Mouse (Mus musculus): ENCODE measurements around the gene Ltc4s. TPM values are rescaled to one million over a fixed set of nuclear protein-coding genes. Genes with fewer than 3 reads are reported as not detected.

Ltc4s gene
- polyA plus RNA-seq, 1 experiment from 2014 or later = 1.2 TPM

- Histone ChIP-seq H3K9me3 (ENCODE audit: control insufficient read depth, low read length) (no peaks in the 10 kb centered on the region), H3K27me3 (ENCODE audit: control insufficient read depth, insufficient read depth, low read length) (peaks cover 16% of the 10 kb centered on the region), H3K27ac (ENCODE audit: low read depth, low read length) (no peak overlapping the region), H3K4me1 (ENCODE audit: control insufficient read depth, insufficient read depth, low read length) (0 out of 2 replicates have a peak, but pooled peaks cover 2% of the 10 kb centered on the region), H3K4me2 (ENCODE audit: low read depth) (no peak overlapping the region), H3K4me3 (ENCODE audit: low read depth, low read length) (no peak overlapping the region), H3K36me3 (ENCODE audit: control insufficient read depth, insufficient read depth, low read length) (no peaks in the 10 kb centered on the region), H3K9ac (ENCODE audit: low read length) (no peak overlapping the region)
- 85% methylated on average over 7 of the region's 7 CpGs for WGBS
- ATAC-seq (ENCODE audit: insufficient read depth, low FRiP score, low TSS enrichment) = no peak
- DNase-seq (ENCODE audit: low spot score) = no peak
These were observed 2.0 kb upstream of the Ltc4s start for GRCm38 (mm10) chr11:50240235-50240911.

- no peaks in the 10 kb centered on the region for H3K9me3 ChIP-seq (ENCODE audit: control insufficient read depth, low read length)
- H3K9ac ChIP-seq (ENCODE audit: low read length) = no peak overlapping the region
- DNase-seq (ENCODE audit: low spot score) = no peak
- 0 out of 2 replicates have a peak, but pooled peaks cover 2% of the 10 kb centered on the region for H3K36me3 ChIP-seq (ENCODE audit: control insufficient read depth, insufficient read depth, low read length)
- ATAC-seq (ENCODE audit: insufficient read depth, low FRiP score, low TSS enrichment) = no peak
- WGBS = 92% methylated on average over 9 of the region's 9 CpGs
- 0 out of 2 replicates have a peak, but pooled peaks cover 2% of the 10 kb centered on the region for H3K4me1 ChIP-seq (ENCODE audit: control insufficient read depth, insufficient read depth, low read length)
- no peak overlapping the region for H3K4me2 ChIP-seq (ENCODE audit: low read depth)
- peaks cover 16% of the 10 kb centered on the region for H3K27me3 ChIP-seq (ENCODE audit: control insufficient read depth, insufficient read depth, low read length)
- H3K4me3 ChIP-seq (ENCODE audit: low read depth, low read length) = no peak overlapping the region
- H3K27ac ChIP-seq (ENCODE audit: low read depth, low read length) = no peak overlapping the region
These were observed 690 bp upstream of the Ltc4s start for GRCm38 (mm10) chr11:50238821-50239791.

DNA sequence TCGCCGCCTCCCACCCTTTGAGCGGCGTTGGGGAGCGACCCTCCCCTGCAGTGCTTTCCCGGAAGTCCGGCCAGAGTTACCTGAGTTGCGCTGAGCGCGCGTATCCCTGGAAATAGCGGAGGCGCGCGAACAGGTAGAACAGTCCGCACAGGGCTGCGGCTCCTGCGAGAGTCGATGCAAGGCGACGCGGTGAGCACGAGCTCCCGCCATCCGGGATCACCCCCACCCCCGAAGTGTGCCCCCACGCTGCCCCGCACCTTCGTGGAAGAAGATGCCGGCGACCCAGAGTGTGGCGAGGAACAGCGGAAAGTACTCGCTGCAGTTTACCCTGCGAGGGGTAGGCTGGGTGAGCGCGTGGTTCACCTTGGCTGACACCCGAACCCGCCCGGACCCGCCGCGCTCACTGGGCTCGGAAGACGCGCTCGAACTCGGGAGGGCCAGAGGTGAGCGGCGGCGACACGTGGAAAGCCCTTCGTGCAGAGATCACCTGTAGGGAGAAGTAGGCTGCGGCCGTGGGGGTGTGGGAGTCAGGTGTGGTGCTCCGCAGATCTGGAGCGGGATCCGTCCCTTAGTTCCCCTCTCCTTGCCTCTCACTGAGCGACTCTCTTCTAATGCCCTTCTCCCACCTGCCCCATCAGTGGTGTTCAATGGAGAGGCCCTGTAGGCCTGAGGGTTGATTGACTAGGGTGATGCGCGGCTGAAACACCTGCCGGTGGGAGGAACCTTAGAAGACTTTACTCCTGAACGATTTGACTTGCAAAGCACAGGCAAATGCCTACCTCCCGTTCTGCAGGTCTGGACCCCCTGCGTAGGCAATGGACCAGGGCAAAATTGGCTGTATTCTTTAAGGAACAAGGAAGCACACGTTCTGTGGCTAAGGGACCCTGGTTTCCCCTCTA lies 1.2 kb downstream of the Ltc4s start:
- DNase-seq (ENCODE audit: low spot score) (no peak), ATAC-seq (ENCODE audit: insufficient read depth, low FRiP score, low TSS enrichment) (0 out of 2 replicates have a peak, but pooled peaks have one; percentile 7)
- Histone ChIP-seq H3K36me3 (ENCODE audit: control insufficient read depth, insufficient read depth, low read length) (peaks cover 4% of the 10 kb centered on the region; the same call in 1 of the 2 replicates), H3K27me3 (ENCODE audit: control insufficient read depth, insufficient read depth, low read length) (peaks cover 16% of the 10 kb centered on the region), H3K4me1 (ENCODE audit: control insufficient read depth, insufficient read depth, low read length) (0 out of 2 replicates have a peak, but pooled peaks cover 2% of the 10 kb centered on the region), H3K9ac (ENCODE audit: low read length) (peak overlapping the region; percentile 20; the same call in 1 of the 2 replicates), H3K27ac (ENCODE audit: low read depth, low read length) (no peak overlapping the region), H3K4me2 (ENCODE audit: low read depth) (peak overlapping the region; percentile 83), H3K9me3 (ENCODE audit: control insufficient read depth, low read length) (no peaks in the 10 kb centered on the region), H3K4me3 (ENCODE audit: low read depth, low read length) (peak overlapping the region; percentile 42)
- 1% methylated on average over 65 of the region's 66 CpGs for WGBS

GRCm38 (mm10) chr11:50236540-50236936 lies 1.9 kb downstream of the Ltc4s start:
- H3K9ac ChIP-seq (ENCODE audit: low read length) = peak overlapping the region; percentile 20
- peaks cover 4% of the 10 kb centered on the region; the same call in 1 of the 2 replicates for H3K36me3 ChIP-seq (ENCODE audit: control insufficient read depth, insufficient read depth, low read length)
- H3K27me3 ChIP-seq (ENCODE audit: control insufficient read depth, insufficient read depth, low read length) = peaks cover 16% of the 10 kb centered on the region
- DNase-seq (ENCODE audit: low spot score) (peak; percentile 88), ATAC-seq (ENCODE audit: insufficient read depth, low FRiP score, low TSS enrichment) (peak; percentile 88)
- H3K9me3 ChIP-seq (ENCODE audit: control insufficient read depth, low read length) = no peaks in the 10 kb centered on the region
- H3K4me1 ChIP-seq (ENCODE audit: control insufficient read depth, insufficient read depth, low read length) = 0 out of 2 replicates have a peak, but pooled peaks cover 2% of the 10 kb centered on the region
- H3K27ac ChIP-seq (ENCODE audit: low read depth, low read length) = no peak overlapping the region
- peak overlapping the region; percentile 42 for H3K4me3 ChIP-seq (ENCODE audit: low read depth, low read length)
- WGBS = under 1% methylated on average over 25 of the region's 27 CpGs
- peak overlapping the region; percentile 83 for H3K4me2 ChIP-seq (ENCODE audit: low read depth)

DNA sequence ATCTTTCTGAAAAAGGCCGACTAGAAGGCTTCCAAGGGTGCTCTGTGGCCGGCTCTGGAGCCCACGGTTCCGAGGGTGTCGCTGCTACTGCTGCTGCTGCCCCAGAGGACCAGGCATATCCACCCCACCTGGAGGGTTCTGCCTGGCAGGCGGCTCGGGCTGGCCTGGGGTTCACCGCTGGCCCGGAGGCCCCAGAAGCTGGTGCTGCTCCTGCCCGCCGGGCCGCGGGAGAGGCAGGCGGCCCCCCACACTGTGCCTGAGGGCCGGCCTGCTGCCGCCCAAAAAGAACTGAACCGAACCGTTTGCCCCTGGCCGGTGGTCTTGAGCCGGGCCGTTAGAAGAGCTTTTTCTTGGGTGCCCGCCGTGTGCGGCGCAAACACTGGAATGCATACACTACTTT lies 3.8 kb downstream of the Ltc4s start:
- WGBS = 94% methylated on average over 25 of the region's 25 CpGs
- DNase-seq (ENCODE audit: low spot score) (no peak), ATAC-seq (ENCODE audit: insufficient read depth, low FRiP score, low TSS enrichment) (no peak)
- Histone ChIP-seq H3K27ac (ENCODE audit: low read depth, low read length) (no peak overlapping the region), H3K9ac (ENCODE audit: low read length) (no peak overlapping the region), H3K36me3 (ENCODE audit: control insufficient read depth, insufficient read depth, low read length) (peaks cover 4% of the 10 kb centered on the region; the same call in 1 of the 2 replicates), H3K27me3 (ENCODE audit: control insufficient read depth, insufficient read depth, low read length) (peaks cover 18% of the 10 kb centered on the region), H3K4me2 (ENCODE audit: low read depth) (no peak overlapping the region), H3K9me3 (ENCODE audit: control insufficient read depth, low read length) (no peaks in the 10 kb centered on the region), H3K4me3 (ENCODE audit: low read depth, low read length) (no peak overlapping the region), H3K4me1 (ENCODE audit: control insufficient read depth, insufficient read depth, low read length) (peaks cover 5% of the 10 kb centered on the region; the same call in 1 of the 2 replicates)

DNA sequence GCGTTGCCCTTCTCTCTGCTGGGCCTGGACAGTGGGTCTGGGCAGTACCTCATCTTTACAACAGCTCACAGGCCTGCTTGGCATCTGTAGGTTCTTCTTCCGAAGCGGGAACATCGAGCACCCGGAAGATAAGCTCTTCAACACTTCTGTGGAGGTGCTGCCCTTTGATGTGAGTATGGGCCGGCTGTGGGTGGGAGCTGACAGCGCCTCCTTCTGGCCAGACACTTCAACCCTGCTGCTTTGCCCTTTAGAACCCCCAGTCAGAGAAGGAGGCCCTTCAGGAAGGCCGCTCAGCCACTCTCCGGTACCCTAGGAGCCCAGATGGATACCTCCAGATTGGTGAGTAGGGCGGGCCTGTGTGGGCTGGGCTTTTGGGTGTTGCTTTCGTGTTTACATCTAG lies 4.4 kb downstream of the Ltc4s start:
- ATAC-seq (ENCODE audit: insufficient read depth, low FRiP score, low TSS enrichment) (no peak), DNase-seq (ENCODE audit: low spot score) (no peak)
- Histone ChIP-seq H3K4me1 (ENCODE audit: control insufficient read depth, insufficient read depth, low read length) (peaks cover 5% of the 10 kb centered on the region; the same call in 1 of the 2 replicates), H3K36me3 (ENCODE audit: control insufficient read depth, insufficient read depth, low read length) (peaks cover 4% of the 10 kb centered on the region; the same call in 1 of the 2 replicates), H3K9ac (ENCODE audit: low read length) (no peak overlapping the region), H3K9me3 (ENCODE audit: control insufficient read depth, low read length) (no peaks in the 10 kb centered on the region), H3K4me3 (ENCODE audit: low read depth, low read length) (no peak overlapping the region), H3K27ac (ENCODE audit: low read depth, low read length) (no peak overlapping the region), H3K4me2 (ENCODE audit: low read depth) (no peak overlapping the region), H3K27me3 (ENCODE audit: control insufficient read depth, insufficient read depth, low read length) (peaks cover 18% of the 10 kb centered on the region)
- WGBS = 83% methylated on average over 11 of the region's 11 CpGs

DNA sequence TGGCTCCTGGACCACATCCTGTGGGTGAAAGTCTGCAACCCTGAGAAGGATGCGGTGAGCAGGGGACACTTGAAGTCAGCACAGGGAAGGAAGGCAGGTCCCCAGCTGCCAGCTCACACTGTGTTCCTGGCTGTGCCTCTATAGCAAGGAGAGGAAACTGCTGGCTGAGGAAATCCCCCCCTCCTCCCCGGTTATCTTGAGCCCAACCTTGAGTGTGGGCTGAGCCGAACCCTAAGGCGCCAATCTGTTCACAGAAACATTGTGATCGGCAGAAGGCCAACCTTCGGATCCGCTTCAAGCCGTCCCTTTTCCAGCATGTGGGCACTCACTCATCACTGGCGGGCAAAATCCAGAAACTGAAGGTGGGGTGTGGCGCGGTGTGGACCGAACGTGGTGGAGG lies 5.4 kb downstream of the Ltc4s start:
- Histone ChIP-seq H3K27ac (ENCODE audit: low read depth, low read length) (no peak overlapping the region), H3K4me2 (ENCODE audit: low read depth) (no peak overlapping the region), H3K4me3 (ENCODE audit: low read depth, low read length) (no peak overlapping the region), H3K27me3 (ENCODE audit: control insufficient read depth, insufficient read depth, low read length) (peaks cover 14% of the 10 kb centered on the region), H3K9me3 (ENCODE audit: control insufficient read depth, low read length) (no peaks in the 10 kb centered on the region), H3K9ac (ENCODE audit: low read length) (no peak overlapping the region), H3K36me3 (ENCODE audit: control insufficient read depth, insufficient read depth, low read length) (peaks cover 4% of the 10 kb centered on the region; the same call in 1 of the 2 replicates), H3K4me1 (ENCODE audit: control insufficient read depth, insufficient read depth, low read length) (peaks cover 11% of the 10 kb centered on the region; the same call in 1 of the 2 replicates)
- no peak for ATAC-seq (ENCODE audit: insufficient read depth, low FRiP score, low TSS enrichment)
- no peak for DNase-seq (ENCODE audit: low spot score)
- 92% methylated on average over 13 of the region's 13 CpGs for WGBS

DNA sequence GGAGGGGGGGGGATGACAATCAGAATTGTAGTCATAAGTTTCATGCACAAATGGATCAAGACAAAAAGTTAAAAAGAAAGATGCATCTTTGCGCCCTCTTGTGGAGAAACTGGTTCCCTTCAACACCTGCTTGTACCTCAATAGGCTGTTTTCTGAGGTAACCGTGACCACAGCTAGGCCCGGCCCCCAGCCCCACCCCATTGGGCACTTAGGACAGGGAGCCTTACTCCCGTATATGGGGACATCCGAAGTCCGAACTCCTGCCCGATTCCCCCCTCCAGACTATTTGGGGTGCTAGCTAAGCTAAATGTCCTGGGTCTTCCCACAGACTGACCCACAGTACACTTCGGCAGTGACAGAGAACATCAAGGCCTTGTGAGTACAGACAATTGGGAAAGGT lies 7.0 kb downstream of the Ltc4s start:
- Histone ChIP-seq H3K27ac (ENCODE audit: low read depth, low read length) (no peak overlapping the region), H3K9me3 (ENCODE audit: control insufficient read depth, low read length) (no peaks in the 10 kb centered on the region), H3K4me3 (ENCODE audit: low read depth, low read length) (peak overlapping the region; percentile 14; the same call in 1 of the 2 replicates), H3K4me1 (ENCODE audit: control insufficient read depth, insufficient read depth, low read length) (peaks cover 12% of the 10 kb centered on the region), H3K36me3 (ENCODE audit: control insufficient read depth, insufficient read depth, low read length) (peaks cover 4% of the 10 kb centered on the region; the same call in 1 of the 2 replicates), H3K27me3 (ENCODE audit: control insufficient read depth, insufficient read depth, low read length) (0 out of 2 replicates have a peak, but pooled peaks cover 2% of the 10 kb centered on the region), H3K4me2 (ENCODE audit: low read depth) (no peak overlapping the region; the same call in 1 of the 2 replicates), H3K9ac (ENCODE audit: low read length) (no peak overlapping the region)
- 0 out of 2 replicates have a peak, but pooled peaks have one; percentile 39 for ATAC-seq (ENCODE audit: insufficient read depth, low FRiP score, low TSS enrichment)
- 19% methylated on average over 8 of the region's 8 CpGs for WGBS
- DNase-seq (ENCODE audit: low spot score) = no peak

Measured in neural tube, embryonic 11.5 days (tissue).